Mouse (Mus musculus) left cerebral cortex, postnatal 4 days (tissue): ENCODE results near the gene Tpst2. TPM values are rescaled to one million over a fixed set of nuclear protein-coding genes. Genes with fewer than 3 reads are reported as not detected.
"Not testable (repeated sequence)": the region's sequence is repeated elsewhere in the genome, so short reads cannot be mapped to it uniquely, and the experiment has no call there.

ENCODE experiments used
- DNase-seq: peaks from one replicate; pipeline ENCODE4 v3.0.0-alpha.2; 2022
- intact Hi-C: fragments of 180-260 bp; cut with DNase I; formaldehyde crosslinking; loops from one replicate; pipeline ENCODE4 v1.15.1; 2025
- total RNA-seq, 2 experiments: library from RNA; stranded (reverse); gene quantifications; 2 replicates each; pipeline ENCODE4 v1.2.3; 2021

Gene Tpst2
- total RNA-seq, 2 experiments from 2014 or later: 25.5 to 28.8 TPM

- intact Hi-C loops: no loop called here
- DNase-seq: no peak
These were observed 18.2 kb downstream of the Tpst2 start for GRCm38 (mm10) chr5:112294696-112295095.

- DNase-seq: no peak
- intact Hi-C loops: no loop called here
These were observed 18.7 kb downstream of the Tpst2 start for GRCm38 (mm10) chr5:112295162-112295561.

GRCm38 (mm10) chr5:112295564-112295963 lies 19.1 kb downstream of the Tpst2 start:
- intact Hi-C loops: no loop called here
- DNase-seq: no peak

GRCm38 (mm10) chr5:112296404-112297181 lies 20.1 kb downstream of the Tpst2 start:
- DNase-seq: no peak
- intact Hi-C loops: no loop called here

- intact Hi-C loops: no loop called here
- no peak for DNase-seq
These were observed 20.8 kb downstream of the Tpst2 start for GRCm38 (mm10) chr5:112297257-112297656.

GRCm38 (mm10) chr5:112298226-112298988 lies 21.9 kb downstream of the Tpst2 start:
- no peak for DNase-seq

GRCm38 (mm10) chr5:112299399-112299798 lies 22.9 kb downstream of the Tpst2 start:
- DNase-seq: no peak
- intact Hi-C loops: no loop called here

More at GRCm38 (mm10) chr5:112298226-112298988, 21.9 kb downstream of the Tpst2 start:
- intact Hi-C loops: no loop called here

GRCm38 (mm10) chr5:112300112-112300511 lies 23.6 kb downstream of the Tpst2 start:
- no peak for DNase-seq
- intact Hi-C loops: no loop called here

- DNase-seq: no peak
- intact Hi-C loops: no loop called here
These were observed 24.3 kb downstream of the Tpst2 start for GRCm38 (mm10) chr5:112300721-112301308.

GRCm38 (mm10) chr5:112301694-112302093 lies 25.2 kb downstream of the Tpst2 start:
- intact Hi-C loops: no loop called here
- no peak for DNase-seq

- no peak for DNase-seq
- intact Hi-C loops: no loop called here
These were observed 25.8 kb downstream of the Tpst2 start for GRCm38 (mm10) chr5:112302310-112302709.

- intact Hi-C loops: no loop called here
- DNase-seq: no peak
These were observed 29.4 kb downstream of the Tpst2 start for GRCm38 (mm10) chr5:112305842-112306241.

GRCm38 (mm10) chr5:112313222-112313885 lies 36.9 kb downstream of the Tpst2 start:
- intact Hi-C loops: no loop called here
- DNase-seq: no peak

GRCm38 (mm10) chr5:112316468-112316867 lies 40.0 kb downstream of the Tpst2 start:
- no peak for DNase-seq
- intact Hi-C loops: no loop called here

GRCm38 (mm10) chr5:112317328-112317727 lies 40.8 kb downstream of the Tpst2 start:
- DNase-seq: no peak
- intact Hi-C loops: no loop called here

- DNase-seq, intact Hi-C loops: not testable (repeated sequence)
These were observed 42.9 kb downstream of the Tpst2 start for GRCm38 (mm10) chr5:112319343-112319742.

- DNase-seq: no peak
- intact Hi-C loops: loop anchor here (10.0 kb wide), 1 partner anchor 96 kb away; no protein-coding TSS in a partner anchor
These were observed 43.9 kb downstream of the Tpst2 start for GRCm38 (mm10) chr5:112320379-112320778.

GRCm38 (mm10) chr5:112320936-112321335 lies 44.4 kb downstream of the Tpst2 start:
- DNase-seq: no peak
- intact Hi-C loops: loop anchor here (10.0 kb wide), 1 partner anchor 96 kb away; no protein-coding TSS in a partner anchor

- intact Hi-C loops: loop anchor here (10.0 kb wide), 1 partner anchor 97 kb away; no protein-coding TSS in a partner anchor
- DNase-seq: no peak
These were observed 44.9 kb downstream of the Tpst2 start for GRCm38 (mm10) chr5:112321376-112321775.

- DNase-seq: no peak
- intact Hi-C loops: loop anchor here (10.0 kb wide), 1 partner anchor 98 kb away; no protein-coding TSS in a partner anchor
These were observed 46.8 kb downstream of the Tpst2 start for GRCm38 (mm10) chr5:112323246-112323645.
